Mouse (Mus musculus): ENCODE data around the gene Cdrt4. TPM values are rescaled to one million over a fixed set of nuclear protein-coding genes. Genes with fewer than 3 reads are reported as not detected.

Cdrt4 gene
- polyA plus RNA-seq, 2 experiments, result 0.36 to 0.52 TPM

GRCm38 (mm10) chr11:62995066-62995754 is 44.2 kb downstream of the Cdrt4 start:
- Histone ChIP-seq H3K4me2 (replicated peaks; ENCODE audit: low read depth, low read length, severe bottlenecking) (no peak overlapping the region), H3K36me3 (ENCODE audit: control insufficient read depth, insufficient read depth, low read length) (no peaks in the 10 kb centered on the region), H3K27ac (replicated peaks; ENCODE audit: low read depth, low read length) (no peak overlapping the region), H3K27me3 (ENCODE audit: control insufficient read depth, insufficient read depth, low read length) (no peaks in the 10 kb centered on the region), H3K4me1 (ENCODE audit: control insufficient read depth, insufficient read depth, low read length) (peaks cover 31% of the 10 kb centered on the region), H3K9ac (ENCODE audit: low read depth, low read length, severe bottlenecking) (no peak overlapping the region), H3K9me3 (ENCODE audit: control insufficient read depth, low read length) (no peaks in the 10 kb centered on the region), H3K4me3 (replicated peaks; ENCODE audit: low read length) (no peak overlapping the region)
- no peak for DNase-seq (ENCODE audit: low spot score)
- no peak for TF ChIP-seq POLR2A (IDR thresholded peaks at IDR 0.05; ENCODE audit: borderline replicate concordance, extremely low read depth, insufficient read depth, insufficient read length)
- no peak for ATAC-seq (ENCODE audit: low FRiP score, low read depth)
- 89% methylated on average over 9 of the region's 9 CpGs for WGBS

- DNase-seq (ENCODE audit: low spot score), result no peak
- no peak overlapping the region for H3K4me3 ChIP-seq (replicated peaks; ENCODE audit: low read length)
- peaks cover 31% of the 10 kb centered on the region for H3K4me1 ChIP-seq (ENCODE audit: control insufficient read depth, insufficient read depth, low read length)
- H3K4me2 ChIP-seq (replicated peaks; ENCODE audit: low read depth, low read length, severe bottlenecking), result no peak overlapping the region
- ATAC-seq (ENCODE audit: low FRiP score, low read depth), result no peak
- 63% methylated on average over 5 of the region's 5 CpGs for WGBS
- H3K36me3 ChIP-seq (ENCODE audit: control insufficient read depth, insufficient read depth, low read length), result no peaks in the 10 kb centered on the region
- H3K9ac ChIP-seq (ENCODE audit: low read depth, low read length, severe bottlenecking), result no peak overlapping the region
- H3K27me3 ChIP-seq (ENCODE audit: control insufficient read depth, insufficient read depth, low read length), result no peaks in the 10 kb centered on the region
- no peaks in the 10 kb centered on the region for H3K9me3 ChIP-seq (ENCODE audit: control insufficient read depth, low read length)
- peak overlapping the region; percentile 52; the same call in 1 of the 2 replicates for H3K27ac ChIP-seq (replicated peaks; ENCODE audit: low read depth, low read length)
- no peak for TF ChIP-seq POLR2A (IDR thresholded peaks at IDR 0.05; ENCODE audit: borderline replicate concordance, extremely low read depth, insufficient read depth, insufficient read length)
Measured at GRCm38 (mm10) chr11:62995755-62996521, 44.9 kb downstream of the Cdrt4 start.

GRCm38 (mm10) chr11:62996522-62996898 is 45.5 kb downstream of the Cdrt4 start:
- WGBS, result 66% methylated on average over 4 of the region's 4 CpGs
- peaks cover 31% of the 10 kb centered on the region for H3K4me1 ChIP-seq (ENCODE audit: control insufficient read depth, insufficient read depth, low read length)
- DNase-seq (ENCODE audit: low spot score) (no peak), ATAC-seq (ENCODE audit: low FRiP score, low read depth) (no peak)
- H3K36me3 ChIP-seq (ENCODE audit: control insufficient read depth, insufficient read depth, low read length), result no peaks in the 10 kb centered on the region
- no peak overlapping the region for H3K4me2 ChIP-seq (replicated peaks; ENCODE audit: low read depth, low read length, severe bottlenecking)
- TF ChIP-seq POLR2A (IDR thresholded peaks at IDR 0.05; ENCODE audit: borderline replicate concordance, extremely low read depth, insufficient read depth, insufficient read length), result no peak
- no peak overlapping the region for H3K9ac ChIP-seq (ENCODE audit: low read depth, low read length, severe bottlenecking)
- no peak overlapping the region for H3K4me3 ChIP-seq (replicated peaks; ENCODE audit: low read length)
- peak overlapping the region; percentile 52; the same call in 1 of the 2 replicates for H3K27ac ChIP-seq (replicated peaks; ENCODE audit: low read depth, low read length)
- H3K9me3 ChIP-seq (ENCODE audit: control insufficient read depth, low read length), result no peaks in the 10 kb centered on the region
- H3K27me3 ChIP-seq (ENCODE audit: control insufficient read depth, insufficient read depth, low read length), result no peaks in the 10 kb centered on the region

GRCm38 (mm10) chr11:62997039-62997717 is 46.2 kb downstream of the Cdrt4 start:
- ATAC-seq (ENCODE audit: low FRiP score, low read depth), result peak; percentile 32; the same call in 1 of the 2 replicates
- Histone ChIP-seq H3K9ac (ENCODE audit: low read depth, low read length, severe bottlenecking) (no peak overlapping the region), H3K36me3 (ENCODE audit: control insufficient read depth, insufficient read depth, low read length) (no peaks in the 10 kb centered on the region), H3K4me1 (ENCODE audit: control insufficient read depth, insufficient read depth, low read length) (peaks cover 31% of the 10 kb centered on the region), H3K4me2 (replicated peaks; ENCODE audit: low read depth, low read length, severe bottlenecking) (no peak overlapping the region), H3K27ac (replicated peaks; ENCODE audit: low read depth, low read length) (peak overlapping the region; percentile 89), H3K9me3 (ENCODE audit: control insufficient read depth, low read length) (no peaks in the 10 kb centered on the region), H3K4me3 (replicated peaks; ENCODE audit: low read length) (no peak overlapping the region), H3K27me3 (ENCODE audit: control insufficient read depth, insufficient read depth, low read length) (no peaks in the 10 kb centered on the region)
- 78% methylated on average over 5 of the region's 5 CpGs for WGBS
- TF ChIP-seq POLR2A (IDR thresholded peaks at IDR 0.05; ENCODE audit: borderline replicate concordance, extremely low read depth, insufficient read depth, insufficient read length), result no peak
- DNase-seq (ENCODE audit: low spot score), result no peak

- no peaks in the 10 kb centered on the region for H3K36me3 ChIP-seq (ENCODE audit: control insufficient read depth, insufficient read depth, low read length)
- peak; percentile 83 for DNase-seq (ENCODE audit: low spot score)
- H3K27ac ChIP-seq (replicated peaks; ENCODE audit: low read depth, low read length), result peak overlapping the region; percentile 89
- H3K9ac ChIP-seq (ENCODE audit: low read depth, low read length, severe bottlenecking), result no peak overlapping the region
- peak overlapping the region; percentile 23 for H3K4me2 ChIP-seq (replicated peaks; ENCODE audit: low read depth, low read length, severe bottlenecking)
- TF ChIP-seq POLR2A (IDR thresholded peaks at IDR 0.05; ENCODE audit: borderline replicate concordance, extremely low read depth, insufficient read depth, insufficient read length), result no peak
- 50% methylated on average over 11 of the region's 11 CpGs for WGBS
- no peaks in the 10 kb centered on the region for H3K9me3 ChIP-seq (ENCODE audit: control insufficient read depth, low read length)
- no peaks in the 10 kb centered on the region for H3K27me3 ChIP-seq (ENCODE audit: control insufficient read depth, insufficient read depth, low read length)
- no peak overlapping the region for H3K4me3 ChIP-seq (replicated peaks; ENCODE audit: low read length)
- H3K4me1 ChIP-seq (ENCODE audit: control insufficient read depth, insufficient read depth, low read length), result peaks cover 31% of the 10 kb centered on the region
- ATAC-seq (ENCODE audit: low FRiP score, low read depth), result peak; percentile 87
Measured at GRCm38 (mm10) chr11:62997718-62998281, 46.8 kb downstream of the Cdrt4 start.

Measured in limb, embryonic 14.5 days (tissue).